Mouse (Mus musculus) forebrain, embryonic 14.5 days (tissue): ENCODE results near the gene Tbc1d10a. TPM values are rescaled to one million over a fixed set of nuclear protein-coding genes. Genes with fewer than 3 reads are reported as not detected.

Experiments used
- ATAC-seq: fragments of 200-750 bp; cut with Nextera tagmentation; 2 replicates; pipeline ENCODE4 v1.8.0; 2017; ENCODE audit warnings: mild to moderate bottlenecking, moderate library complexity
- DNase-seq: peaks from one replicate; pipeline ENCODE4 v3.0.0-alpha.2; 2015; ENCODE audit warnings: low spot score
- H3K27ac ChIP-seq: fragments of 300-500 bp; sonication (generic); 2 replicates; pipeline ENCODE4 v1.5.1; 2014; ENCODE audit warnings: low read depth, mild to moderate bottlenecking, control low read depth, low read length, moderate library complexity
- H3K27me3 ChIP-seq: fragments of 300-500 bp; sonication (generic); replicated peaks from 2 replicates; pipeline ENCODE4 v1.6.1; 2014; ENCODE audit warnings: low read length, control low read depth, mixed read lengths; ENCODE audit not compliant: control insufficient read depth, insufficient read depth
- H3K36me3 ChIP-seq: fragments of 300-500 bp; sonication (generic); 2 replicates; pipeline ENCODE4 v1.6.1; 2014; ENCODE audit warnings: low read length, control low read depth; ENCODE audit not compliant: control insufficient read depth, insufficient read depth
- H3K4me1 ChIP-seq: fragments of 300-500 bp; sonication (generic); 2 replicates; pipeline ENCODE4 v1.6.1; 2014; ENCODE audit warnings: antibody characterized with exemption, low read length, control low read depth; ENCODE audit not compliant: control insufficient read depth, insufficient read depth
- H3K4me2 ChIP-seq: fragments of 300-500 bp; sonication (generic); 2 replicates; pipeline ENCODE4 v1.6.1; 2014; ENCODE audit warnings: mild to moderate bottlenecking, control low read depth, low read length
- H3K4me3 ChIP-seq: fragments of 300-500 bp; sonication (generic); 2 replicates; pipeline ENCODE4 v1.5.1; 2014; ENCODE audit warnings: low read depth, low read length, control low read depth
- H3K9ac ChIP-seq: fragments of 300-500 bp; sonication (generic); 2 replicates; pipeline ENCODE4 v1.6.1; 2014; ENCODE audit warnings: mild to moderate bottlenecking, low read length, control low read depth, moderate library complexity
- H3K9me3 ChIP-seq: fragments of 300-500 bp; sonication (generic); replicated peaks from 2 replicates; pipeline ENCODE4 v1.6.1; 2016; ENCODE audit warnings: low read length, control low read depth, mixed read lengths; ENCODE audit not compliant: control insufficient read depth
- WGBS: fragments of 180-500 bp; shearing (Covaris S2); extraction: QIAGEN DNeasy Blood & Tissue Kit; methylation state at CpG from one replicate; pipeline ENCODE4 v1.1.7; 2014; 5-methylcytosine and 5-hydroxymethylcytosine counted together
- polyA plus RNA-seq: library from polyadenylated mRNA; unstranded; fragments of >200 nt; fragmentation: Nextera tagmentation; extraction: Ambion mirVana; gene quantifications from 2 replicates; pipeline ENCODE4 v1.2.1, GENCODE M21; 2014

The Tbc1d10a gene
- polyA plus RNA-seq, 1 experiment from 2014 or later = 13.3 TPM

- H3K27me3 ChIP-seq = no peaks in the 10 kb centered on the region
- H3K9ac ChIP-seq = no peak overlapping the region
- no peak overlapping the region for H3K4me2 ChIP-seq
- DNase-seq (no peak), ATAC-seq (no peak)
- H3K4me1 ChIP-seq = peaks cover 4% of the 10 kb centered on the region
- no peaks in the 10 kb centered on the region for H3K36me3 ChIP-seq
- H3K9me3 ChIP-seq = no peaks in the 10 kb centered on the region
- H3K4me3 ChIP-seq = no peak overlapping the region
- no peak overlapping the region for H3K27ac ChIP-seq
- 60% methylated on average over 3 of the region's 3 CpGs for WGBS
Observed at GRCm38 (mm10) chr11:4190677-4191076, 4.1 kb downstream of the Tbc1d10a start.

DNA sequence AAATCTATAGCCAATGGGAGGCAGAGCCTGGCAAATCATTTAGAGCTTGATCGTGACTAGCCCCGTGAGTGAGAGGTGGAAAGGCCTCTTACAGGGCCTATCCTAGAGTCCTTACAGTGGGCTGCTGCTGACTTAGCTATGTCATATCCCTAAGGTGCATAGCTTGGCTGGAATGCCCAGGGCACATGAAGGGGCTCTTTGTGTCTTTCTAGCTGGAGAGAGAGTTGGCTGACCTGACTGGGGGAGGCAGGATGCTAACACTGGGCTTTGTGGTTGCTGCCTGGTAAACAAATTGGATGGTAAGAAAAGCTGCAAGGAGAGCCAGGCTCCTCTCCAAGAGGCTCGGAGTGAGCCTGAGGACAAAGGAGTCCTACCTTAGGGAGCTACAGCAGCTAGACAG lies 6.2 kb downstream of the Tbc1d10a start:
- 82% methylated on average over 3 of the region's 3 CpGs for WGBS
- H3K27ac ChIP-seq = no peak overlapping the region
- ATAC-seq = no peak
- no peak overlapping the region for H3K4me2 ChIP-seq
- H3K9me3 ChIP-seq = no peaks in the 10 kb centered on the region
- H3K36me3 ChIP-seq = no peaks in the 10 kb centered on the region
- H3K4me3 ChIP-seq = no peak overlapping the region
- no peaks in the 10 kb centered on the region for H3K4me1 ChIP-seq
- H3K9ac ChIP-seq = no peak overlapping the region
- no peak for DNase-seq
- H3K27me3 ChIP-seq = no peaks in the 10 kb centered on the region

DNA sequence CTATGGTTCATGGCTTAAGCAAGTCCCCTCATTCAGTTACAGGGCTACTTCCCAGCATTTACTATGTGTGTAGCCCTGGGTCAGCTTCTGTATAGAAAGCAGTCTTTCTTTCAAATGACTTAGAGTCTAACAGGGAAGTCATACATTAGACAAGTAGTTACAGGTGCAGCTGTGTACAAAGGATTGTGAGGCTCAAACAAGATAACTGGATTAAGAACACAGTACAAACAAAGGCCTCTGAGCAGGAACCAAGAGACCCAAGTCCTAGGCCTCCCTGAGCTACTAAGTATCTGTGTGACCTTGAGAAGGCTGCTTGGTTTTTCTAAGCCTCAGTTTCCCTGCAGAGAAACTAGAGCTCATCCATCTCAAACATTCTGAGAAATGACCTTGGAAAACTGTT lies 6.8 kb downstream of the Tbc1d10a start:
- no peak overlapping the region for H3K9ac ChIP-seq
- ATAC-seq (no peak), DNase-seq (no peak)
- H3K27ac ChIP-seq = no peak overlapping the region
- no peaks in the 10 kb centered on the region for H3K36me3 ChIP-seq
- no peaks in the 10 kb centered on the region for H3K4me1 ChIP-seq
- H3K4me2 ChIP-seq = no peak overlapping the region
- H3K4me3 ChIP-seq = no peak overlapping the region
- H3K9me3 ChIP-seq = no peaks in the 10 kb centered on the region
- no peaks in the 10 kb centered on the region for H3K27me3 ChIP-seq

- DNase-seq (no peak), ATAC-seq (no peak)
- Histone ChIP-seq H3K4me3 (no peak overlapping the region), H3K27ac (no peak overlapping the region), H3K36me3 (no peaks in the 10 kb centered on the region), H3K4me2 (no peak overlapping the region), H3K9ac (no peak overlapping the region), H3K9me3 (no peaks in the 10 kb centered on the region), H3K27me3 (no peaks in the 10 kb centered on the region), H3K4me1 (no peaks in the 10 kb centered on the region)
- 80% methylated on average over 3 of the region's 3 CpGs for WGBS
Observed at GRCm38 (mm10) chr11:4195597-4196031, 9.0 kb downstream of the Tbc1d10a start.

DNA sequence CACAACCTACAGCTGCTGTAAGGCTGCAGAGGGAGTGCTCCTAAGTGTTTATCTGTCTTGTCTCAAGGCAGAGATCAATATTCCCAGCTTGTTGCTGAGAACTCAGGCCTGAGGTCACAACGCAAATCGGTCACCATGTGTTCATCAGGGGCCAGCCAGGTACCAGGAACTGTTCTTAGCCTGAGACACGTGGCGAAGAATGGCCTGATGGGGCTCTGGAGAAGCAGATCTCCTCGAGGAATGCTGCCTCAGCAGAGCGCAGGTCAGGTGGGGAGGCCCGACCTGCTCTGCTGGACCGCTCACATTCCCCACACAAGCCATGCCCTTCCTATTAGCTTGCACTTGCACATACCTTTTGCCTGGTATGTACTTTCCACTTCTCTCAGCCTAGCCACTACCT lies 10.0 kb downstream of the Tbc1d10a start:
- Histone ChIP-seq H3K9me3 (no peaks in the 10 kb centered on the region), H3K27ac (no peak overlapping the region), H3K4me2 (no peak overlapping the region), H3K4me1 (no peaks in the 10 kb centered on the region), H3K9ac (no peak overlapping the region), H3K4me3 (no peak overlapping the region), H3K27me3 (no peaks in the 10 kb centered on the region), H3K36me3 (no peaks in the 10 kb centered on the region)
- no peak for DNase-seq
- 85% methylated on average over 8 of the region's 8 CpGs for WGBS
- ATAC-seq = no peak

DNA sequence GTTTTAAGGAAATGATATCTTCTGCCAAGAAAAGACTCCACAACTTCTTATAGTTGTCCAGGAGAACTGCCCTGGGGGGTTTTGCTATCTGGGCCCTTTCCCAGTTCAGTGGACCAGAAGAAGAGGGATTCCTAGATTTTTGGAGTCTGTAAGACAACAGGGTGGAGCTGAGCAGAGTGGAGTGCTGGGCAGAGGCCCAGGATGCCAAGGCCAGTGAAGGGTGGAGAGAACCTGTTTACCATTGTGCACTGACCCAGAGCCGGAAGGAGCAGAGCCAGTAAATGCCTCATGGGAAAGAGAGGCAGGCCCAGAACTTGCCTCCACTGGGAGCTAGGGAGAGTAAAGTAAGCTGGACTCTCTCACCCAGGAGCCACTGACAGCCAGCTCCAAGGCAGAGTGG lies 11.1 kb downstream of the Tbc1d10a start:
- Histone ChIP-seq H3K9ac (no peak overlapping the region), H3K27ac (no peak overlapping the region), H3K4me3 (no peak overlapping the region), H3K27me3 (no peaks in the 10 kb centered on the region), H3K4me1 (no peaks in the 10 kb centered on the region), H3K9me3 (no peaks in the 10 kb centered on the region), H3K4me2 (no peak overlapping the region), H3K36me3 (no peaks in the 10 kb centered on the region)
- ATAC-seq = no peak
- 68% methylated on average over 1 of the region's 1 CpGs for WGBS
- DNase-seq = no peak

GRCm38 (mm10) chr11:4201981-4202700 lies 15.6 kb downstream of the Tbc1d10a start:
- Histone ChIP-seq H3K36me3 (peaks cover 9% of the 10 kb centered on the region; the same call in 1 of the 2 replicates), H3K4me3 (no peak overlapping the region), H3K4me2 (no peak overlapping the region), H3K27me3 (no peaks in the 10 kb centered on the region), H3K9me3 (no peaks in the 10 kb centered on the region), H3K9ac (no peak overlapping the region), H3K27ac (no peak overlapping the region), H3K4me1 (no peaks in the 10 kb centered on the region)
- WGBS = 73% methylated on average over 11 of the region's 11 CpGs
- DNase-seq (no peak), ATAC-seq (no peak)

DNA sequence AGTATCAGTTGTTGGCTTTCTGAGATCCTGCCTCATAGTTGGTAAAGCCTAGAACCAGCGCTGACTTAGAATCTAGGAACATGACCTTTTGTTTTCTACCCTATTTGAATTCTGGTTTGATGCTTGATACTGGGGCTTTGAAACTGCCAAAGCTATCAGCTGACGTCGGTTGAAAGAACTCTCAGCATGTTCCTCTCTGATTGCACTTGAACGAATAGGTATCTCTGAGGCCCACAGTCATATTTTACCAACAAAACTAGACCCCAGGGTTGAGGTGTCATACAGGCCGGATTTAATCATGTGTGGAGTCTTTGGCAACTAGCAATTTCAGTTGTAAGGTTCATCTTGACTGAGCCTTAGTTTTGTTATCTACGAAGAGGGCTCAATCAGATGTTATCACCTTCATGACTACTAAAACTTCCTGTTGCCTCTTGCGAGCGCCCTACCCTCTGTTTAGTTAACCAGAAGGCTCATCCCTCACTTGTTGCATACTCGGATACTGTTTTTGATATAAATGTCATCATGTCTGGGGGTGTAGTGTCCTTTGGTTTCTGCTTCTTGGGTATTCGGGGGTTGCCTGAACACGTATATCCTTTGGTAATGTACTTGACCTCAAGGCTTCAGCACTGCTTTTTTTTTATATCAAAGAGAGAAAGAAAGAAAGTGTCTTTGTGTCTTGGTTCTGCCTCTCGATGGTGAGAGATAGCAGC lies 16.6 kb downstream of the Tbc1d10a start:
- H3K27ac ChIP-seq = no peak overlapping the region
- ATAC-seq = no peak
- H3K27me3 ChIP-seq = no peaks in the 10 kb centered on the region

GRCm38 (mm10) chr11:4203705-4204074 lies 17.1 kb downstream of the Tbc1d10a start:
- no peaks in the 10 kb centered on the region for H3K9me3 ChIP-seq
- no peaks in the 10 kb centered on the region for H3K27me3 ChIP-seq
- H3K4me3 ChIP-seq = no peak overlapping the region
- H3K4me2 ChIP-seq = no peak overlapping the region
- ATAC-seq = no peak
- no peaks in the 10 kb centered on the region for H3K4me1 ChIP-seq
- no peak overlapping the region for H3K9ac ChIP-seq
- peaks cover 20% of the 10 kb centered on the region; the same call in 1 of the 2 replicates for H3K36me3 ChIP-seq
- 56% methylated on average over 2 of the region's 2 CpGs for WGBS
- H3K27ac ChIP-seq = no peak overlapping the region
- DNase-seq = no peak

More for the DNA sequence above, 16.6 kb downstream of the Tbc1d10a start:
- H3K4me1 ChIP-seq = no peaks in the 10 kb centered on the region
- 85% methylated on average over 12 of the region's 12 CpGs for WGBS
- H3K9me3 ChIP-seq = no peaks in the 10 kb centered on the region
- H3K4me2 ChIP-seq = no peak overlapping the region
- no peak overlapping the region for H3K4me3 ChIP-seq
- DNase-seq = no peak
- H3K36me3 ChIP-seq = peaks cover 16% of the 10 kb centered on the region; the same call in 1 of the 2 replicates
- no peak overlapping the region for H3K9ac ChIP-seq
